Mouse (Mus musculus) midbrain, embryonic 12.5 days (tissue): ENCODE results near the gene Stc2. TPM values are rescaled to one million over a fixed set of nuclear protein-coding genes. Genes with fewer than 3 reads are reported as not detected.

Experiments
- ATAC-seq: fragments of 200-750 bp; cut with Nextera tagmentation; 2 replicates; pipeline ENCODE4 v1.8.0; 2017; ENCODE audit warnings: low read depth, moderate TSS enrichment, moderate library complexity; ENCODE audit not compliant: low FRiP score
- H3K27ac ChIP-seq: fragments of 300-500 bp; sonication (generic); replicated peaks from 2 replicates; pipeline ENCODE4 v1.5.1; 2016; ENCODE audit warnings: mild to moderate bottlenecking
- H3K27me3 ChIP-seq: fragments of 300-500 bp; sonication (generic); 2 replicates; pipeline ENCODE4 v1.6.1; 2016; ENCODE audit warnings: mild to moderate bottlenecking
- H3K36me3 ChIP-seq: fragments of 300-500 bp; sonication (generic); 2 replicates; pipeline ENCODE4 v1.6.1; 2016
- H3K4me1 ChIP-seq: fragments of 300-500 bp; sonication (generic); 2 replicates; pipeline ENCODE4 v1.6.1; 2016
- H3K4me2 ChIP-seq: fragments of 300-500 bp; sonication (generic); replicated peaks from 2 replicates; pipeline ENCODE4 v1.6.1; 2016; ENCODE audit warnings: mild to moderate bottlenecking, moderate library complexity
- H3K4me3 ChIP-seq: fragments of 300-500 bp; sonication (generic); 2 replicates; pipeline ENCODE4 v1.5.1; 2016; ENCODE audit warnings: mild to moderate bottlenecking
- H3K9ac ChIP-seq: fragments of 300-500 bp; sonication (generic); replicated peaks from 2 replicates; pipeline ENCODE4 v1.6.1; 2016; ENCODE audit warnings: mild to moderate bottlenecking, moderate library complexity
- H3K9me3 ChIP-seq: fragments of 300-500 bp; sonication (generic); 2 replicates; pipeline ENCODE4 v1.6.1; 2016; ENCODE audit warnings: mild to moderate bottlenecking
- WGBS: fragments of 180-500 bp; shearing (Covaris S2); methylation state at CpG from one replicate; pipeline ENCODE4 v1.1.7; 2016; 5-methylcytosine and 5-hydroxymethylcytosine counted together
- polyA plus RNA-seq: library from polyadenylated mRNA; unstranded; fragments of >200 nt; fragmentation: Nextera tagmentation; extraction: Ambion mirVana; gene quantifications from 2 replicates; pipeline ENCODE4 v1.2.1, GENCODE M21; 2016

The Stc2 gene
- polyA plus RNA-seq, 1 experiment from 2014 or later: 0.71 TPM

GRCm38 (mm10) chr11:31365280-31365679, 4.6 kb downstream of the Stc2 start:
- no peak for ATAC-seq
- no peak overlapping the region for H3K27ac ChIP-seq
- H3K4me3 ChIP-seq: no peak overlapping the region
- peaks cover 13% of the 10 kb centered on the region for H3K4me1 ChIP-seq
- peaks cover 42% of the 10 kb centered on the region for H3K27me3 ChIP-seq
- WGBS: 83% methylated on average over 8 of the region's 8 CpGs
- no peak overlapping the region for H3K9ac ChIP-seq
- H3K36me3 ChIP-seq: no peaks in the 10 kb centered on the region
- no peak overlapping the region for H3K4me2 ChIP-seq
- H3K9me3 ChIP-seq: no peaks in the 10 kb centered on the region

GRCm38 (mm10) chr11:31362856-31363255, 7.0 kb downstream of the Stc2 start:
- Histone ChIP-seq H3K36me3 (no peaks in the 10 kb centered on the region), H3K4me1 (no peaks in the 10 kb centered on the region), H3K4me3 (no peak overlapping the region), H3K4me2 (no peak overlapping the region), H3K9me3 (no peaks in the 10 kb centered on the region), H3K9ac (no peak overlapping the region), H3K27ac (no peak overlapping the region), H3K27me3 (peaks cover 21% of the 10 kb centered on the region)
- 93% methylated on average over 1 of the region's 1 CpGs for WGBS
- no peak for ATAC-seq

DNA sequence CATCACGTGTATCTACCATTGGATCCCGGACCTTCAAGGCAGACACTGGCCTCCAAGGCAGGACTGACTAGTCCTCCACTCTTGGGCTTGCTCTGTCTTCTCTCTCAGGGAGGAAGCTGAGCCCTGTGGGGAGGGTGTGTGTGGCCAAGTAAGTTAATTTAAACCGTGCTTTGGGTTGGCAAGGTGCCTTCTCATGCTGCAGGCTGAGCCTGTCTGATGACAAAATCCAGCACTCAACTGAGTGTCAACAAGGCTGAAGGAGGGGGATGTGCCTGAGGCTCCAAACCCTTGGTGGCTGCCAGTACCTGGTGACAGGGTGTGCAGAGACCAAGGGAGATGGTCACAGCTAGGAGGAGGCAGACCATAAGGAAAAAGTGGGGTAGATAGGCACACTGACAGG, 7.5 kb downstream of the Stc2 start:
- Histone ChIP-seq H3K4me3 (no peak overlapping the region), H3K27me3 (peaks cover 17% of the 10 kb centered on the region), H3K36me3 (no peaks in the 10 kb centered on the region), H3K4me2 (no peak overlapping the region), H3K27ac (no peak overlapping the region), H3K9me3 (no peaks in the 10 kb centered on the region), H3K4me1 (no peaks in the 10 kb centered on the region), H3K9ac (no peak overlapping the region)
- 84% methylated on average over 3 of the region's 3 CpGs for WGBS
- ATAC-seq: no peak

DNA sequence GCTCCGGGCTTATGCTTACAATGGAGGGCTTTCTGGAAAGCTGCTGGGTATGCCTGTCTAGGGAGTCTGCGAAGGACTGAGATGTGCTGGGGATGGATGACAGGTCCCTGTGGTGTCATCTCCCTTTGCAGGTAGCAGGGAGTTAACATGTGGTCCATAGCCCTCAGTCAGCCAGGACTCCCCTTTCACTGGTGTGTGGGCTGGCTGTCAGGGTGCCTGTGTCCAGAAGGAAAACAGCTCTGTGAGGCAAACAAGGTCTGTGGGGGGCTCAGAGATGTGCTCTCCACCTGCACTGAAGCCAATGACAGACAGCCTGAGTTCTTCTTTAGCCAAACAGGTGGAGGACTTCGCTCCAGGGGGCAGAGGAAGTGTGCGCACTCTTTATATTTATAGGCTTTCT, 8.8 kb downstream of the Stc2 start:
- peaks cover 4% of the 10 kb centered on the region; the same call in 1 of the 2 replicates for H3K27me3 ChIP-seq
- no peak overlapping the region for H3K4me3 ChIP-seq
- no peaks in the 10 kb centered on the region for H3K36me3 ChIP-seq
- no peaks in the 10 kb centered on the region for H3K9me3 ChIP-seq
- no peak overlapping the region for H3K27ac ChIP-seq
- 95% methylated on average over 4 of the region's 4 CpGs for WGBS
- H3K4me1 ChIP-seq: no peaks in the 10 kb centered on the region
- H3K4me2 ChIP-seq: no peak overlapping the region
- ATAC-seq: no peak
- no peak overlapping the region for H3K9ac ChIP-seq

DNA sequence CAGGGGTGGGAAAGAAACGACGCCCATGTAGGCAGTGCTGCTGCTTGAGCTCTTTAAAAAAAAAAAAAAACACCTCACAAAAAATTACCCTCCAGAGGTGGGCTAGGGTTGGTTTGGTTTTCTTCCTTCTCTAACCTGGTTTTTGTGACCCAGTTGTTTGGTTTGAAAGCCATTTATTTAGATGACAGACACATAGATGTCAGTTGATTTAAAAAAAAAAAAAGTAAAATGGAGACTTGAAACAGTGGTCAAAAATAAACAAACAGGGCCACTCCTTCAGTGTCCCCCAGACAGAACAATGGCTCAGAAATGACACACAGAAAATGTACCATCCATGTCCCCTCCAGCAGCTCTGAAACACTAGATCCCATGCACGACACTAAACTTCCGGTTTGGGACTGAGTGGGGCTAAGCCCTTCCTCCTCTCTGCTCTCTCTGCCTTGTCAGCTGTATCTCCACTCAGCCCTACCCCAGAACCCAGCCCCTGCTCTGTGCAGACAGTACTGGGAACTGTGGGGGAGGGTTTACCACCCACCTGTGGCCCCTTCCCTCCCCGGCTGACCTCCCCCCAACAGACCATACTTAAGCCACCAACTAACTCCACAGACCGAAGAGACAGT, 10.5 kb downstream of the Stc2 start:
- Histone ChIP-seq H3K4me3 (no peak overlapping the region), H3K27me3 (no peaks in the 10 kb centered on the region), H3K4me1 (no peaks in the 10 kb centered on the region), H3K9me3 (no peaks in the 10 kb centered on the region), H3K36me3 (no peaks in the 10 kb centered on the region), H3K9ac (no peak overlapping the region), H3K4me2 (no peak overlapping the region), H3K27ac (no peak overlapping the region)
- ATAC-seq: no peak
- WGBS: 89% methylated on average over 6 of the region's 6 CpGs

DNA sequence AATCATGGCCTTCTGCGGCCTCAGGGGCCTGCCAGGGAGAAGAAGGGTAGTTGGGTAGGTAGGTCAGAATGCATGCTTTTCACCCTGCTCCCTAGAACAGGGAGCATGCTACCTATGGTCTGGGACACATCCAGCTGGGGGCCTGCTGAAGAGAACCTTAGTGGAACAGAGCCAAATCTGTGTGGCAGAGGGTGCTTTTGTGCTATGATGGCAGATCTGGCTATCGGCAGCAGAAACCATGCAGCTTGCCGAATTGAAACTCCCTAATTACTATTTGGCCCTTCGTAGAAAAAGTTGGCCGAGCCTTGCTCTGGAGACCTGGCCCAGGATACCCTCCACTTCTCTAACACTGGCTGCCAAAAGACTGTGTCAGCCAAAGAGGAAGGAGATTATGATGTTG, 11.4 kb downstream of the Stc2 start:
- Histone ChIP-seq H3K9ac (no peak overlapping the region), H3K4me1 (no peaks in the 10 kb centered on the region), H3K27ac (no peak overlapping the region), H3K27me3 (no peaks in the 10 kb centered on the region), H3K9me3 (no peaks in the 10 kb centered on the region), H3K4me2 (no peak overlapping the region), H3K36me3 (no peaks in the 10 kb centered on the region), H3K4me3 (no peak overlapping the region)
- WGBS: 88% methylated on average over 5 of the region's 5 CpGs
- ATAC-seq: no peak

DNA sequence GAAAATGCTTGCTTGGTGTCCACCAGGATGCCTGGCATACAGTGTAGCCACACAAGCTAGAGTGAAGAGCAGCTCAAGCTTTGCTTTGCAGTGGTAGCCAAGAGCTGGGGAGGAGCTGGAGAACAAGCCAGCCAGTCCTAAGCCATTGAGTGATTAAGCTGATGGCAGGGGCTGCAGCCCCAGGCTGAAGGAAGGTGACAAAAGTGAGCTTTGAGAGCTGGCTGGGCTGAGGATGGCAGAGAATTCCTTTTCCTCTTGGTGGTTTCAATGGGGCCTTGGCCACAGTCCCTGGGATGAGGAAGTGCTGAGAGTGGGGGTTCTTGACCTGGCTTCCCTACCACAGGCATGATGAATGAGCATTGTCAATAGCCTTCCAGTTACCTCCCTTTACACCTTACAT, 13.0 kb downstream of the Stc2 start:
- Histone ChIP-seq H3K4me1 (no peaks in the 10 kb centered on the region), H3K9me3 (no peaks in the 10 kb centered on the region), H3K27ac (no peak overlapping the region), H3K27me3 (no peaks in the 10 kb centered on the region), H3K36me3 (no peaks in the 10 kb centered on the region), H3K4me3 (no peak overlapping the region), H3K4me2 (no peak overlapping the region), H3K9ac (no peak overlapping the region)
- no peak for ATAC-seq

- Histone ChIP-seq H3K4me1 (no peaks in the 10 kb centered on the region), H3K9me3 (no peaks in the 10 kb centered on the region), H3K27me3 (no peaks in the 10 kb centered on the region), H3K27ac (no peak overlapping the region), H3K9ac (no peak overlapping the region), H3K36me3 (no peaks in the 10 kb centered on the region), H3K4me2 (no peak overlapping the region), H3K4me3 (no peak overlapping the region)
- 93% methylated on average over 1 of the region's 1 CpGs for WGBS
- ATAC-seq: no peak
Measured at GRCm38 (mm10) chr11:31355737-31356136, 14.1 kb downstream of the Stc2 start.

- Histone ChIP-seq H3K4me2 (no peak overlapping the region), H3K9ac (no peak overlapping the region), H3K4me3 (no peak overlapping the region), H3K4me1 (no peaks in the 10 kb centered on the region), H3K36me3 (no peaks in the 10 kb centered on the region), H3K27ac (no peak overlapping the region), H3K9me3 (no peaks in the 10 kb centered on the region), H3K27me3 (no peaks in the 10 kb centered on the region)
- ATAC-seq: no peak
- WGBS: 91% methylated on average over 1 of the region's 1 CpGs
Measured at GRCm38 (mm10) chr11:31354514-31354913, 15.4 kb downstream of the Stc2 start.

Other genes starting within 250 kb of the Stc2 start
- gene Gm17332, start 187.6 kb downstream of the Stc2 start, polyA plus RNA-seq: not detected in 2 replicates